Mouse (Mus musculus) thymus, adult 2 months (tissue): ENCODE results near the gene Celsr3.

Source experiments
- CTCF ChIP-seq: fragments of 200-500 bp; IDR thresholded peaks from 2 replicates; pipeline ENCODE4 v1.5.1; 2012; ENCODE audit warnings: mild to moderate bottlenecking, control low read depth, low read length, moderate library complexity, borderline replicate concordance; ENCODE audit not compliant: control insufficient read depth, poor library complexity, insufficient read depth; ENCODE audit errors: extremely low read depth
- POLR2A ChIP-seq: fragments of 200-500 bp; IDR thresholded peaks from 2 replicates; pipeline ENCODE4 v1.6.1; 2012; ENCODE audit warnings: mild to moderate bottlenecking, low read length, control low read depth, moderate library complexity; ENCODE audit not compliant: control insufficient read depth, poor library complexity, insufficient read depth; ENCODE audit errors: extremely low read depth

- TF ChIP-seq POLR2A (no peak), CTCF (no peak)
These were observed 39.6 kb upstream of the Celsr3 start for GRCm38 (mm10) chr9:108786494-108786893.
